Mouse (Mus musculus) small intestine, adult 2 months (tissue): ENCODE data around the gene Hmgb3. TPM values are rescaled to one million over a fixed set of nuclear protein-coding genes. Genes with fewer than 3 reads are reported as not detected.

Experiments used
- H3K27ac ChIP-seq: fragments of 200-500 bp; 2 replicates; pipeline ENCODE4 v1.5.1; 2012; ENCODE audit warnings: low read depth, low read length, control low read depth, inconsistent platforms; ENCODE audit not compliant: insufficient read depth
- H3K27me3 ChIP-seq: fragments of 200-500 bp; 2 replicates; pipeline ENCODE4 v1.6.1; 2012; ENCODE audit warnings: mild to moderate bottlenecking, moderate library complexity, low read length, inconsistent platforms; ENCODE audit not compliant: control insufficient read depth, insufficient read depth
- H3K36me3 ChIP-seq: fragments of 200-500 bp; 2 replicates; pipeline ENCODE4 v1.6.1; 2012; ENCODE audit warnings: mild to moderate bottlenecking, low read length, control low read depth, inconsistent platforms; ENCODE audit not compliant: control insufficient read depth, insufficient read depth
- H3K4me1 ChIP-seq: fragments of 200-500 bp; 2 replicates; pipeline ENCODE4 v1.6.1; 2012; ENCODE audit warnings: low read length, inconsistent platforms, mixed read lengths; ENCODE audit not compliant: control insufficient read depth, insufficient read depth, insufficient read length
- H3K4me3 ChIP-seq: fragments of 200-500 bp; 2 replicates; pipeline ENCODE4 v1.5.1; 2012; ENCODE audit warnings: low read depth, mild to moderate bottlenecking, control low read depth, inconsistent platforms, low read length, moderate library complexity
- CTCF ChIP-seq: fragments of 200-500 bp; IDR thresholded peaks from 2 replicates; pipeline ENCODE4 v1.5.1; 2012; ENCODE audit warnings: low read depth, mild to moderate bottlenecking, control low read depth, inconsistent platforms, low read length, moderate library complexity, mixed read lengths; ENCODE audit not compliant: insufficient replicate concordance, insufficient read length; ENCODE audit errors: extremely low read depth
- POLR2A ChIP-seq: fragments of 200-500 bp; IDR thresholded peaks from 2 replicates; pipeline ENCODE4 v1.6.1; 2012; ENCODE audit warnings: low read depth, mild to moderate bottlenecking, control low read depth, inconsistent platforms, low read length, moderate library complexity
- WGBS: fragments of 180-500 bp; shearing (Covaris S2); methylation state at CpG from one replicate; pipeline ENCODE4 v1.1.7; 2018; 5-methylcytosine and 5-hydroxymethylcytosine counted together
- polyA plus RNA-seq: library from polyadenylated mRNA; depleted of rRNA; stranded (reverse); fragments of >200 nt; gene quantifications from 2 replicates; pipeline ENCODE4 v1.2.3, GENCODE M21; 2012; rRNA removed

Gene Hmgb3
- polyA plus RNA-seq, 1 experiment: 24.0 TPM

- TF ChIP-seq CTCF (no peak), POLR2A (no peak)
- no peak overlapping the region for H3K27ac ChIP-seq
- H3K4me3 ChIP-seq: no peak overlapping the region
- no peaks in the 10 kb centered on the region for H3K36me3 ChIP-seq
- H3K27me3 ChIP-seq: no peaks in the 10 kb centered on the region
- WGBS: 32% methylated on average over 2 of the region's 2 CpGs
- peaks cover 7% of the 10 kb centered on the region; the same call in 1 of the 2 replicates for H3K4me1 ChIP-seq
Observed at GRCm38 (mm10) chrX:71575550-71575949, 19.8 kb downstream of the Hmgb3 start.

GRCm38 (mm10) chrX:71589181-71589580 lies 33.5 kb downstream of the Hmgb3 start:
- WGBS: 59% methylated on average over 1 of the region's 1 CpGs
- no peak overlapping the region for H3K4me3 ChIP-seq

GRCm38 (mm10) chrX:71601052-71601611 lies 45.4 kb downstream of the Hmgb3 start:
- H3K4me3 ChIP-seq: peak overlapping the region; percentile 44
- H3K27me3 ChIP-seq: no peaks in the 10 kb centered on the region
- H3K4me1 ChIP-seq: no peaks in the 10 kb centered on the region
- peak; percentile 45 for TF ChIP-seq CTCF
- no peak for TF ChIP-seq POLR2A
- H3K27ac ChIP-seq: no peak overlapping the region
- 15% methylated on average over 17 of the region's 25 CpGs for WGBS
- no peaks in the 10 kb centered on the region for H3K36me3 ChIP-seq

More at GRCm38 (mm10) chrX:71589181-71589580, 33.5 kb downstream of the Hmgb3 start:
- TF ChIP-seq POLR2A (no peak), CTCF (no peak)
- Histone ChIP-seq H3K27ac (no peak overlapping the region), H3K4me1 (no peaks in the 10 kb centered on the region), H3K36me3 (no peaks in the 10 kb centered on the region), H3K27me3 (no peaks in the 10 kb centered on the region)

Other genes starting within 250 kb of the Hmgb3 start
- 3.8 and 4.6 TPM in 2 replicates for gene Mtmr1, start 191.2 kb upstream of the Hmgb3 start, polyA plus RNA-seq
- gene Cd99l2, start 63.1 kb upstream of the Hmgb3 start, polyA plus RNA-seq: 1.8 and 2.0 TPM in 2 replicates
- gene Gpr50, start 107.7 kb downstream of the Hmgb3 start, polyA plus RNA-seq: 0.18 TPM in 1 of 2 replicates, not detected in the other